Mouse (Mus musculus): ENCODE data around the gene Lmf1. TPM values are rescaled to one million over a fixed set of nuclear protein-coding genes. Genes with fewer than 3 reads are reported as not detected.

The Lmf1 gene
- polyA plus RNA-seq, 1 experiment from 2014 or later, result 18.3 TPM

- 93% methylated on average over 10 of the region's 10 CpGs for WGBS
- no peak overlapping the region for H3K4me2 ChIP-seq (ENCODE audit: low read depth, low read length, severe bottlenecking)
- ATAC-seq (replicated peaks; ENCODE audit: low FRiP score), result no peak
These were observed 36.0 kb downstream of the Lmf1 start for GRCm38 (mm10) chr17:25614723-25615510.

GRCm38 (mm10) chr17:25618508-25619056 lies 39.7 kb downstream of the Lmf1 start:
- H3K4me3 ChIP-seq (ENCODE audit: low read depth, low read length), result no peak overlapping the region
- H3K9ac ChIP-seq (ENCODE audit: low read length), result no peak overlapping the region
- H3K4me1 ChIP-seq (replicated peaks; ENCODE audit: control insufficient read depth, insufficient read depth, low read length), result 0 out of 2 replicates have a peak, but pooled peaks cover 3% of the 10 kb centered on the region
- H3K9me3 ChIP-seq (ENCODE audit: control insufficient read depth, low read length), result no peaks in the 10 kb centered on the region
- WGBS, result 80% methylated on average over 16 of the region's 16 CpGs
- no peak overlapping the region for H3K4me2 ChIP-seq (ENCODE audit: low read depth, low read length, severe bottlenecking)
- no peak overlapping the region for H3K27ac ChIP-seq (ENCODE audit: low read depth, low read length)
- ATAC-seq (replicated peaks; ENCODE audit: low FRiP score) (no peak), DNase-seq (ENCODE audit: low spot score) (no peak)
- H3K27me3 ChIP-seq (ENCODE audit: control insufficient read depth, insufficient read depth, low read length), result no peaks in the 10 kb centered on the region
- H3K36me3 ChIP-seq (ENCODE audit: control insufficient read depth, insufficient read depth, low read length), result no peaks in the 10 kb centered on the region

More at GRCm38 (mm10) chr17:25614723-25615510, 36.0 kb downstream of the Lmf1 start:
- Histone ChIP-seq H3K4me1 (replicated peaks; ENCODE audit: control insufficient read depth, insufficient read depth, low read length) (peaks cover 6% of the 10 kb centered on the region; the same call in 1 of the 2 replicates), H3K9me3 (ENCODE audit: control insufficient read depth, low read length) (no peaks in the 10 kb centered on the region), H3K27ac (ENCODE audit: low read depth, low read length) (no peak overlapping the region), H3K27me3 (ENCODE audit: control insufficient read depth, insufficient read depth, low read length) (no peaks in the 10 kb centered on the region), H3K4me3 (ENCODE audit: low read depth, low read length) (no peak overlapping the region), H3K9ac (ENCODE audit: low read length) (no peak overlapping the region), H3K36me3 (ENCODE audit: control insufficient read depth, insufficient read depth, low read length) (no peaks in the 10 kb centered on the region)
- no peak for DNase-seq (ENCODE audit: low spot score)

GRCm38 (mm10) chr17:25623441-25623840 lies 44.6 kb downstream of the Lmf1 start:
- 88% methylated on average over 4 of the region's 4 CpGs for WGBS

GRCm38 (mm10) chr17:25623935-25624334 lies 45.0 kb downstream of the Lmf1 start:
- H3K27ac ChIP-seq (ENCODE audit: low read depth, low read length), result no peak overlapping the region
- ATAC-seq (replicated peaks; ENCODE audit: low FRiP score), result no peak

More at GRCm38 (mm10) chr17:25623441-25623840, 44.6 kb downstream of the Lmf1 start:
- Histone ChIP-seq H3K27ac (ENCODE audit: low read depth, low read length) (no peak overlapping the region), H3K4me1 (replicated peaks; ENCODE audit: control insufficient read depth, insufficient read depth, low read length) (peaks cover 7% of the 10 kb centered on the region; the same call in 1 of the 2 replicates), H3K4me2 (ENCODE audit: low read depth, low read length, severe bottlenecking) (no peak overlapping the region), H3K9me3 (ENCODE audit: control insufficient read depth, low read length) (no peaks in the 10 kb centered on the region), H3K27me3 (ENCODE audit: control insufficient read depth, insufficient read depth, low read length) (no peaks in the 10 kb centered on the region), H3K36me3 (ENCODE audit: control insufficient read depth, insufficient read depth, low read length) (no peaks in the 10 kb centered on the region), H3K9ac (ENCODE audit: low read length) (no peak overlapping the region), H3K4me3 (ENCODE audit: low read depth, low read length) (no peak overlapping the region)
- DNase-seq (ENCODE audit: low spot score) (no peak), ATAC-seq (replicated peaks; ENCODE audit: low FRiP score) (no peak)

GRCm38 (mm10) chr17:25624446-25625119 lies 45.7 kb downstream of the Lmf1 start:
- Histone ChIP-seq H3K27me3 (ENCODE audit: control insufficient read depth, insufficient read depth, low read length) (no peaks in the 10 kb centered on the region), H3K36me3 (ENCODE audit: control insufficient read depth, insufficient read depth, low read length) (no peaks in the 10 kb centered on the region), H3K9ac (ENCODE audit: low read length) (no peak overlapping the region), H3K4me3 (ENCODE audit: low read depth, low read length) (no peak overlapping the region), H3K9me3 (ENCODE audit: control insufficient read depth, low read length) (no peaks in the 10 kb centered on the region), H3K27ac (ENCODE audit: low read depth, low read length) (no peak overlapping the region), H3K4me2 (ENCODE audit: low read depth, low read length, severe bottlenecking) (no peak overlapping the region), H3K4me1 (replicated peaks; ENCODE audit: control insufficient read depth, insufficient read depth, low read length) (peaks cover 4% of the 10 kb centered on the region; the same call in 1 of the 2 replicates)
- DNase-seq (ENCODE audit: low spot score) (no peak), ATAC-seq (replicated peaks; ENCODE audit: low FRiP score) (no peak)
- WGBS, result 49% methylated on average over 13 of the region's 13 CpGs

More at GRCm38 (mm10) chr17:25623935-25624334, 45.0 kb downstream of the Lmf1 start:
- H3K27me3 ChIP-seq (ENCODE audit: control insufficient read depth, insufficient read depth, low read length), result no peaks in the 10 kb centered on the region
- no peak for DNase-seq (ENCODE audit: low spot score)
- no peak overlapping the region for H3K4me2 ChIP-seq (ENCODE audit: low read depth, low read length, severe bottlenecking)
- 66% methylated on average over 11 of the region's 11 CpGs for WGBS
- H3K9ac ChIP-seq (ENCODE audit: low read length), result no peak overlapping the region
- H3K4me1 ChIP-seq (replicated peaks; ENCODE audit: control insufficient read depth, insufficient read depth, low read length), result peaks cover 4% of the 10 kb centered on the region; the same call in 1 of the 2 replicates
- no peak overlapping the region for H3K4me3 ChIP-seq (ENCODE audit: low read depth, low read length)
- no peaks in the 10 kb centered on the region for H3K9me3 ChIP-seq (ENCODE audit: control insufficient read depth, low read length)
- H3K36me3 ChIP-seq (ENCODE audit: control insufficient read depth, insufficient read depth, low read length), result no peaks in the 10 kb centered on the region

- no peaks in the 10 kb centered on the region for H3K36me3 ChIP-seq (ENCODE audit: control insufficient read depth, insufficient read depth, low read length)
- 86% methylated on average over 7 of the region's 7 CpGs for WGBS
- no peak overlapping the region for H3K27ac ChIP-seq (ENCODE audit: low read depth, low read length)
- H3K9me3 ChIP-seq (ENCODE audit: control insufficient read depth, low read length), result no peaks in the 10 kb centered on the region
- no peak overlapping the region for H3K4me3 ChIP-seq (ENCODE audit: low read depth, low read length)
- no peaks in the 10 kb centered on the region for H3K27me3 ChIP-seq (ENCODE audit: control insufficient read depth, insufficient read depth, low read length)
- no peak for DNase-seq (ENCODE audit: low spot score)
- peaks cover 4% of the 10 kb centered on the region; the same call in 1 of the 2 replicates for H3K4me1 ChIP-seq (replicated peaks; ENCODE audit: control insufficient read depth, insufficient read depth, low read length)
- no peak overlapping the region for H3K4me2 ChIP-seq (ENCODE audit: low read depth, low read length, severe bottlenecking)
- no peak overlapping the region for H3K9ac ChIP-seq (ENCODE audit: low read length)
- ATAC-seq (replicated peaks; ENCODE audit: low FRiP score), result no peak
These were observed 46.4 kb downstream of the Lmf1 start for GRCm38 (mm10) chr17:25625282-25625681.

- H3K27ac ChIP-seq (ENCODE audit: low read depth, low read length), result no peak overlapping the region
- no peaks in the 10 kb centered on the region for H3K36me3 ChIP-seq (ENCODE audit: control insufficient read depth, insufficient read depth, low read length)
- no peak overlapping the region for H3K4me2 ChIP-seq (ENCODE audit: low read depth, low read length, severe bottlenecking)
- no peak overlapping the region for H3K4me3 ChIP-seq (ENCODE audit: low read depth, low read length)
- H3K4me1 ChIP-seq (replicated peaks; ENCODE audit: control insufficient read depth, insufficient read depth, low read length), result peaks cover 4% of the 10 kb centered on the region; the same call in 1 of the 2 replicates
- no peak overlapping the region for H3K9ac ChIP-seq (ENCODE audit: low read length)
- no peaks in the 10 kb centered on the region for H3K9me3 ChIP-seq (ENCODE audit: control insufficient read depth, low read length)
- no peak for ATAC-seq (replicated peaks; ENCODE audit: low FRiP score)
- no peaks in the 10 kb centered on the region for H3K27me3 ChIP-seq (ENCODE audit: control insufficient read depth, insufficient read depth, low read length)
- no peak for DNase-seq (ENCODE audit: low spot score)
- 61% methylated on average over 20 of the region's 20 CpGs for WGBS
These were observed 47.5 kb downstream of the Lmf1 start for GRCm38 (mm10) chr17:25626196-25627043.

GRCm38 (mm10) chr17:25630313-25630712 lies 51.4 kb downstream of the Lmf1 start:
- Histone ChIP-seq H3K27ac (ENCODE audit: low read depth, low read length) (no peak overlapping the region), H3K4me3 (ENCODE audit: low read depth, low read length) (no peak overlapping the region), H3K4me2 (ENCODE audit: low read depth, low read length, severe bottlenecking) (no peak overlapping the region), H3K9ac (ENCODE audit: low read length) (no peak overlapping the region), H3K27me3 (ENCODE audit: control insufficient read depth, insufficient read depth, low read length) (no peaks in the 10 kb centered on the region), H3K9me3 (ENCODE audit: control insufficient read depth, low read length) (no peaks in the 10 kb centered on the region), H3K4me1 (replicated peaks; ENCODE audit: control insufficient read depth, insufficient read depth, low read length) (0 out of 2 replicates have a peak, but pooled peaks cover 5% of the 10 kb centered on the region), H3K36me3 (ENCODE audit: control insufficient read depth, insufficient read depth, low read length) (no peaks in the 10 kb centered on the region)
- 94% methylated on average over 5 of the region's 5 CpGs for WGBS
- no peak for DNase-seq (ENCODE audit: low spot score)
- ATAC-seq (replicated peaks; ENCODE audit: low FRiP score), result no peak

All from forebrain, embryonic 11.5 days (tissue).